Mouse (Mus musculus): ENCODE measurements around the gene Otor.

Otor gene

GRCm38 (mm10) chr2:143131098-143131646, 52.9 kb downstream of the Otor start:
- DNase-seq (ENCODE audit: low read depth, low spot score) = no peak
